Mouse (Mus musculus) neutrophil, adult 83 days (primary cell): ENCODE measurements around the gene Tubd1. TPM values are rescaled to one million over a fixed set of nuclear protein-coding genes. Genes with fewer than 3 reads are reported as not detected.

Experiments used
- total RNA-seq, 2 experiments: library from RNA; stranded (reverse); gene quantifications; one replicate each; pipeline ENCODE4 v1.2.4; 2023

Gene Tubd1
- total RNA-seq: 1 to 10 TPM; 5.3 to 5.7 TPM

GRCm38 (mm10) chr11:86544639-86545299 is at the start of gene Tubd1, which contains the start of gene Rps6kb1:
TSS of gene Tubd1 (plus strand) at chr11:86544991.
TSS of gene Rps6kb1 (minus strand) at chr11:86544805.

Other genes with a start within 250 kb of the Tubd1 start
- 10 to 100 TPM; 55.3 to 56.2 TPM for gene Med13, start 187.4 kb upstream of the Tubd1 start, total RNA-seq
- 10 to 100 TPM; 18.6 to 22.6 TPM for gene Rnft1, start 60.3 kb upstream of the Tubd1 start, total RNA-seq
- gene Rps6kb1, start 186 bp upstream of the Tubd1 start, total RNA-seq: 10 to 100 TPM; 24.3 to 31.6 TPM
- 100 to 1,000 TPM; 185 to 222 TPM for gene Vmp1, start 138.8 kb downstream of the Tubd1 start, total RNA-seq
- 1 to 10 TPM; 4.0 to 4.7 TPM for gene Ptrh2, start 139.0 kb downstream of the Tubd1 start, total RNA-seq
- gene Cltc, start 212.6 kb downstream of the Tubd1 start, total RNA-seq: 100 to 1,000 TPM; 176 to 202 TPM